Mouse (Mus musculus) spleen, postnatal 14 days (tissue): ENCODE results near the gene Phox2b.

Experiments
- DNase-seq, 2 experiments: peaks; one replicate each; pipeline ENCODE4 v3.0.0; 2021 to 2022; ENCODE audit warnings: low spot score in 2 of 2

Gene Phox2b

DNA sequence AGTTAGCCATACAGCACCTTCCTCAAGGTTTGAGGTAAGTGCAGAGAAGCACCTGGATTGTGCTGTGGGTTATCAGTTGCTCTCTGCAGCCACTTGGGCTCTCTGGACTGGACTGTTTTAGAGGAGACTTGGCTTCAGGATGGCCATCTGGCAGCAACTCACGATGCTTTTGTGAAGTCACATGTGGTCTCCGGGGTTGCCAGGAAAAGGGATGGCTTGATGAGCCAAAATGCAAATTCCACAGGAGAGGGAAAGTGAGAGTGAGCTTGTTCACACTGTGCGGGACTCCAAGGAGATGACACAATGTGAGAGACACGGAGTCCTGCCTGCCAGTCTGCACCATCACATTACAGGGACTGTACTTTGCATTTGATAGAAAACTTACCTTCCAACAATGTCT lies 7.3 kb downstream of the Phox2b start:
- no peak for DNase-seq

DNA sequence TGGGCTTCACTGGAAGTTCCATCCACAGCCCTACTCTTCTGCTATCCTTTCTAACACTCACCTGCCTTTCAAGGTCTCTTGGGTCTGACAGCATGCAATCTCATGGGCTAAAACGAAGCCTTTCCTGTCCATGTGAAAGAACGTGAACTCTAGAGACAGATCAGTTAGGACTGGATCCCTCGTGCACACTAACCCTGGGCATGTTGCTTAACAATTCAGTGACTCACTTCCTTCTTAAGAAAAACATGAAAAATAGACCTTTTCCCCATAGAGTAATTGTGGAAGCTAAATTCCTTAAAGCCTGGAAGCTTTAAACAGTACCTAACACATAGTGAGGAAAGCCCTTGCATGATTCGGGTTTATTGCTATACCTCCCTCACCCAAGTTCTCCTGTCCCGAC lies 8.2 kb downstream of the Phox2b start:
- no peak for DNase-seq

DNA sequence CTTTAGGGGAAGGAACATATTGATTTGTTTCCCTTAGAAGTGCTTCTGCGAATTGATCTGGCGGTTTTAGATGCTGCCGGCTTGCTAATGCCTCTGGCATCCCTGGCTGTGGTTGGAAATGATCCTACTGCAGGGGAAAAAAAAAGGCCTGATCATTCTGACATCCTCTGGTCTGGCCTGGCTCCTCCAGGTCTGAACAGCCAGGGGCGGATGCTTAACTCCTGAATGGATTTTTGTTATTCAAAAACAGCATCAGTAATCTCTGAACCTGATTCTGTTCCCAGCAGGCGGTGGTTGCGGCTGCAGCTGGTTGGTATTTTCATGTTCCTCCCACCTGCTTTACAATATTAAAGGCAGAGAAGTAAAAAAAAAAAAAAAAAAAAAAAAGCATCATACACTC lies 16.0 kb downstream of the Phox2b start:
- DNase-seq = no peak

DNA sequence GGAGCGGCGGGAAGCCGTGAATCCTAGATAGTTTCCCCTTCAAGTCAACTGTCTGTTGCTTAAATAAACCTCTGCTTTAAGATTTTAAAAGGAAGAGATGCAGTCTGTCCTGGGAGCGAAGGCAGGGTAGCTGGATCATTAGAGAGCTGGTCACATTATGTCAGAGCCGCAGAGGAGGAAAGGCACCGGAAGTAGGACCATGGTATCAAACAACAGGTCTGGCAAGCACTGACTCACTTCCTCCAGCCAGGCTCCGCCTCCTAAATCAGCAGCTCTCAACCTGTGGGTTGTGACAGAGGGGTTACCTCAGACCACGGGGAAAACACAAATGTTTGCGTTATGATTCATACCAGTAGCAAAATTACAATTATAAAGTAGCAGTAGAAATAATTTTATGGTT lies 35.5 kb downstream of the Phox2b start:
- no peak for DNase-seq

DNA sequence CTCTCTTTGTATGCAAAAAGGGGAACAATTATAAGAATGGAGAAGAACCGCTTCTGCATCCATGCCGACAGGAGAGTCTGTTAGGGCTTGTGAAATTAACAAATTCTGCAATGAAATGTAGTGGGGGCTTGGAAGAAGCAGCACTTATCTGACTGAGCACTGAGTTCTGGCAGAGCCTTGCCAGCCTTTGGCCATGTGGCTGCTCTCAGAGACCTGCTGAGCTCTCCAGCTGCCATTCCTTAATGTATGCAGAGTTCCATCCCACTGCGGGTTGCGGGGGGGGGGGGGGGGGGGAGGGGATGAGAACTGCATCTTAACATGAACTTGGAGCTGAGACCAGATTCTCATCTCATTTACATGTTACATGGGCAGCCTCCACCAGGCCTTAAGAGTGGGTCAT lies 38.6 kb downstream of the Phox2b start:
- no peak for DNase-seq

DNA sequence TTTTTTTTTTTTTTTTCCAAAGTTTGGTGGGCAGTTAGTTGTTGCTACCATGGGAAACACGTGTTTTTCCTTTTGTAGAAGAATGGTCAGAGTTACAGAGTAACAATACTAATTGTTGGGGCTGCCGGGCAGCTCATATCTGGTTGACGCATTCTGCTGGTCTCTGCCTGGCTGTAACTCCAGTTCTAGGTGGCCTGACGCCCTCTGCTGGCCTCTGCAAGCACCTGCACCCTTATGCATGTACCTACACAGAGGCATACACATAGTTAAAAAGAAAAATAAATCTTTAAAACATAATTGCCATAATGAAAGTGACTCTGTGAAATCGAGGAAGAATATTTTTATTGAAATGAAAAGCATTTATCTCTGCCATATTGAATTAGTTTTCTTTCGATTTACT lies 41.3 kb downstream of the Phox2b start:
- DNase-seq = no peak

DNA sequence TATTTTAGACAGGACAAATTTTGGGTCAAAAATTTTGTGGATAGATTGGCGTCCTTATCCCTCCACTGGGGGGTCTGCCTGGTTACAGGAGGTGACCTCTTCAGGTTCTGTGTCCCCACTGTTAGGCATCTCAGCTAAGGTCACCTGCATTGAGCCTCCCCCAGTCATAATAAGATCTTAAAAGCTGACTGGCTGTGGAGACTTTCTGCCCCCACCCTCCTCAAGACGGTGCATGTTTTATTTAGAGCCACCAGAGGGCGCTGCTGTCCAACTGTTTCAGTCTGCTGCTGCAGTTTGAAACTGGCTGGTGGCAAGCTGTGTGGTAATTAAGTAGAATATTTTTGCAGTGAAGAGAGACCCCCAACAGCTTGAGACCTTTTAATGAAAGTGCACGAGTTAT lies 51.1 kb downstream of the Phox2b start:
- DNase-seq = no peak
